Mouse (Mus musculus): ENCODE measurements around the gene Tiam1.

Gene Tiam1

DNA sequence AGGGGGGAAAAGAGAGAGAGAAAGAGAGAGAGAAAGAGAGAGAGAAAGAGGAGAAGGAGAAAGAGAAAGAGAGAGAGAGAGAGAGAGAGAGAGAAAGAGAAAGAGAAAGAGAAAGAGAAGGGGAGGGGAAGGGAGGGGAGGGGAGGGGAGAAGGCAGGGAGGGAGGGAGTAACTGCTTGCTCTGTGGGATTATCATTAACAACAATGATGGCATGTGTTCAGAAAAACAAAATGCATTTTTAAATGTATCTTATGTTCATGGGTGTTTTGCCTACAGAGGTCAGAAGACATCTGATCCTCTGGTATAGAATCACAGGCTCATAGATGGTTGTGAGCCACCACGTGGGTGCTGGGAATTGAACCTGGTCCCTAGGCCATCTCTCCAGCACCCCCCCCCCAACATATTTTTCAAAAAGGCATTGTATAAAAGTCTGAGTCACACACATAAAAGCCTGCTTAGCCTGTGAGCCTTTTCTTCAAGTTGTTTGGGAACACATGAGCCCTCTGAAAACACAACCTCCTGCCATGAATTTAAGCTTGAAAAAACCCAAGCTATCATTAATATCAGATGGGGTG lies 237.8 kb downstream of the Tiam1 start:
- no peak for DNase-seq

DNA sequence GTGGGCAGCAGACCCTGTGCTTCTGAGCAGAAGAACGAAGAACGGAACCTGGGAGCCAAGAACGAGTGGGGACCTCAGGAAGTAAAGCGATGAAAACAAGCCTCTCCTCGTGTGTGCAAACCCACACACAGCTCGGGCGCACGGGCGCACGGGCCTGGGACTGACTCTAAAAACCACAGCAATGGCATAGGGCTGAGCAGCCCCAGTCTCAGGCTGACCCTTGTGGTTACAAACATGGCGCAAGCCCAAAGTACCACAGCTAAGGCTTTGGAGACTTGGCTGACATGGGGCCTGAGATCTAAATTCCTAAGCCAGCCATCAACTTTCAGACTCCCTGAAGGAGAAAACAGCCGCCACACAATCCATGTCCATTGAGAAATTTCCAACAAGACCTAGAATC lies 239.4 kb downstream of the Tiam1 start:
- DNase-seq: no peak

DNA sequence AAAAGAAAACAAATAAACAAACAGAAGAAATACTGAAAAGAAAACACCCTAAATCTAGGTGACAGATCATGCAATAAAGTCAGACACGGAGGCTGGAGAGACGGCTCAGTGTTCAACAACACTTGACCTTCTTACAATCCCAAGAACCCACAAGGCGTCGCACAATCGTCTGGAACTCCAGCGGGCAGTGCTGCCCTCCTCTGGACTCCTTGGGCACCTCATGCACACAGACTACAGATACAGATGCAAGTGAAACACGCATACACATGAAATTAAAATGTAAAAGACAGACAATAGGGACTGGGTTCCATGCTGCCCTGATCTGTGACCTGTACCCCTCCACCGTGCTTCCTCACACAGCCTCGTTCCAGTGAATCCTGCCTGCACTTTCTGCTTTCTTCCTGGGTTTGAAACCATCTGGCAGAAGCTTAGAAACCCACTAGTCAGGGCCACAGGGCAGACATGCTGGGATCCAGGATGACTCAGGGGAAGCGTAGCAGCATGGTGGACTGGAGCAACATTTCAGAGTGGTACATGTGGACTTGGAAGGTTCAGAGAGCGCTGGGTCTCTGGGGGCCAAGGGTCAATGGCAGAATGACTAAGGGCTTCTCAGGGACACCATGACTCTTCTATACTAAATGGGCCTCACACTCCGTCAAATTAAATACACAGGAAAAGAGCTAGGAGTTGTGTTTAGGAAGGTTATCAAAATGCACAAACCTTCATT lies 240.8 kb downstream of the Tiam1 start:
- DNase-seq: no peak

DNA sequence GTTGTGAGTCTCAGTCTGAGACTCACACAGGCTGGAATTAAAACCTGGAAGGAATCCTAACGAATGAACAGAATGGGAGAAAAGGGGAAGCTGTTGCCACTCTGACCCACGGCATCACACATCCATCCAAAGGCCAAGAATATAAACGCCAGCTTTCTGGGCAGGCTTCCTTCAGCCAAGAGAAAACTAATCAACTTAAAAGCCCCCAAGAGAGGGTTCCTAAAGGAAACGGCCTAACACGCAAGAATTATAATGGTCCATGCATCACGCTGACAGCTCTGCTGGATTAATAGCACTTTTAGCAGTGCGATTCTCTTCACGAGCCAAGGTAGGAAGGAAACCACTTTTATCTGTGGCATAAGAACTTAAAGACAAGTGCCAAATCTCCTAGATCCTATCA lies 242.9 kb downstream of the Tiam1 start:
- no peak for DNase-seq

DNA sequence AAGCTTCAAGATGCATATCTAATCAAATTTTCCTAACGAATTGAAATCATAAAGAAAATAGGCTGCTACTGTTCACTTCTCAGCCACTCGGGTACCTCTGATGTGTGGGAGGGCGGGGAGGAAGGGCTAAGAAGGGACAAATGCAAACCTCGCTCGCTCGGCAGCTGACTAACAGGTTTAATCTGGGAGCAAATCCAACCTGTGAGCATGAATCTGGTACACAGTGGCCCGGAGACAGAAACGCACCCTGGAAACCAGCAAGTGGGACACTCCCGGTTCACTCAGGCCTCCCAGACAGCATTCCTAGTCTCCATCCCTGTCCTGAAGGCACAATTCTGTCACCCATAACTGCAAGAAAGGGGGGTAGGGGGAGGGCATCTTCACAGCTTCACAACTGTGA lies 244.4 kb downstream of the Tiam1 start:
- peak; percentile 66 for DNase-seq

DNA sequence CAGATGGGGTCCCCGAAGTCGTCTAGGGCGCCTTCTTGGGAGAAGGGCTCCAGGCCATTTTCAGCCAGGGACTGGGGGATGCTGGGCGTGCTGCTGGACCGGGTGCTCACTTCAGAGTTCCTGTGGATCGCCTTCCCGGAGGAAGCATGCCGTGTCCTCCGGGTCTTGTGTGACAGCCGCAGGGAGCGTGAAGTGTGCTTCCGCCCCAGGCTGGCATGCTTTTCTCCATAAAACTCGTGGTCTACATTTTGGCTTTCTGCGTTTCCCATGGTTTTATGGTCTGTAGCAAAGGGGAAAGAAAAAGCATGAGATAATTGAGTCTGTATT lies 245.3 kb downstream of the Tiam1 start:
- no peak for DNase-seq

DNA sequence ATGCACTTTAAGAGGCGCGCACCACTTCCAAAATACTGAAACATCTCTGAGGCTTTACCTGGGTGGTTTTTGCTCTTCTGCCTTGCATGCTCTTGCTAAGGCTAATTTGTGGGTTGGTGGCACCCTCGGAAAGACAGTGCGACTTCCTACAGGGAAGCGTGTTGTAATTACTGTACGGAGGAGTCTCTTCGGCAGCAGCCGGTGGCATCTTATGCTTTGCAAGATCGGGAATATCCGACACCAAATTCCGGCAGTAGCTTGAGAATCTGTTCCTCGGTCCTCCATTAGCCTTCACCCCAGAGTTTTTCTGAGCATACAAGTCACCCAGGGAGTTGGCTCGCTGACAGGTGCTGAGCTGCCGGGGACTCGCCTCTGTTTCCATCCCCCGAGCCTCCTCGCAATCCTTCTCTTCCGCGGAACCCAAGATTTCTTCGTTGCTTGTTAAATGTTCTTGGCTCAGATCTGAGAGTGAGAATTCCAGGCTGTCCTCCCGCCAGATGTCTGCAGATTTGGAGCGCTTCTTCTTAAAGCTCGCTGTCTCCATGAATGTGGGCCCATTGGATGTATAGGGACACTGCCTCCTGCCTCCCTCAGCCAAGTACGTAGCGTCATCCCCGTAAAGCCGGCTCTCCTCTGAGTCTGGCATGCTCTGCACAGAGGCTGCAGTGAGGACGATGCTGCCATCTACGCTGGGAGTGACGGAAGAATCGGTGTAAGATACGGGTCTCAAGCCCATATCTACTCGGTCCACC lies 245.8 kb downstream of the Tiam1 start:
- DNase-seq: peak; percentile 75

DNA sequence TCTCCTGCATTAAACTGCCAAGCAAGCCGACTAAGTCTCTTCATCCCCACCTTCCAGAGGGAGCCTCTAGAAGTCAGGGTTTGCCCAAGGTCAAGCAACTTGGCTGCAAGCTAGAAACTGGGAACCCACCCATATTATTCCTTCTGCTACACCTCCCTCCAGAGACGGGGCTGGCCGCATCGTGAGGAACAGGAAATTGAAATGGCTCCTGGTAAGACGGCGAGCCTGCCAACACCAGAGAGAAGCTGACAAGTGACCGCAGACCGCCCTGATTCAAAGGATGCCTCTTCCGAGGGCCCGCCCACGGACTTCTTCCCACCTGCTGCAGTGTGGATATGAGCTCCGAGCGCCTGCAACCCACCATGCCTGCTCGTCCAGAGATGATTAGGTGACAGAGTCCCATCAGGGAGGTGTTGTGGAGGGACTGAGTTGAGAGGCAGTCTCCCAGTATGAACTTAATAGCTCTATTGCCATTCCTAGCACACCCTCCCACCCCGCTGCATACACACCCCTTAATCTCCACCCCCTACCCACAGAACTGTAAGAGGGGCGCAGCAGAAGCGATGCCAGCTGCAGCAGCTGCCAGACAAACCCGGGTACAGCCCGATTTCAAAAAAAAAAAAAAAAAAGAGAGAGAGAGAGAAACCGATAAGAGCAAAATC lies 246.6 kb downstream of the Tiam1 start:
- DNase-seq: peak; percentile 49

DNA sequence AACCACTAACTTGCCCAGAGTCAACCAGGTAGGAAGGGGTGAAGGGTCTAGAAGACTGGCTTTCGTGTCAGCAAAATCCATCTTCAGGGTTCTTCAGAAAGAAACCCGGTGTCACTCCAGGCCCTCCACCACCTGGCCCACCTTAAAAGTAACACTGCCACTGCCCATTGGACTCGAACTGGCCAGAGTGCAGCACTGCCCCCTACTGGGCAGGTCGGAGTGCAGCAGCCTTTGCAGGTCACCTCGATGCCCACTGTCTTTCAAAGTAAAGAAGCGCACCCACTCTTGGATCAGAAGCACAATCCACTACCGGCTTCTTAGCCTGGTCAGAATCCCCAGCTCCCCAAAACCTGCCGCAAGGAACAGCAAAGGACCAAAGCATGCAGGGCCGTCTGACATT lies 247.2 kb downstream of the Tiam1 start:
- DNase-seq: no peak

DNA sequence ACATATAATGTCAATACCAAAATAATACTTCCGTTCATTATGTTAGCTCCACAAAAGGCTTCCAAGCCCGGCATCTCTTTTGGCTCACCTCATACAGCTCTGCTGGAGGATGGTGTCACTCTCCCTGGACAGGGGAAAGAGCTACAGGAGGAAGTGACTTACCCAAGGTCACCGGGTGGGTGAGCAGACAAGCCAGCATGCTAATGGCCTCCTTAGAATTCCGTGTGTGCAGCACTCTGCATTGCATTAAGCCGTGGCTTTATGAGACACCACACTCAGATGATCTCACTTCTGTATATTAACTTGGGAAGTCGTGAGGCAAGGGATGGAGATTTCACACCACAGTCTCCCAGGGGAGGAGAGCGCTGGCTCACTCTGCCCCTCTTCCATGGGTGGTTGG lies 248.3 kb downstream of the Tiam1 start:
- DNase-seq: no peak

DNA sequence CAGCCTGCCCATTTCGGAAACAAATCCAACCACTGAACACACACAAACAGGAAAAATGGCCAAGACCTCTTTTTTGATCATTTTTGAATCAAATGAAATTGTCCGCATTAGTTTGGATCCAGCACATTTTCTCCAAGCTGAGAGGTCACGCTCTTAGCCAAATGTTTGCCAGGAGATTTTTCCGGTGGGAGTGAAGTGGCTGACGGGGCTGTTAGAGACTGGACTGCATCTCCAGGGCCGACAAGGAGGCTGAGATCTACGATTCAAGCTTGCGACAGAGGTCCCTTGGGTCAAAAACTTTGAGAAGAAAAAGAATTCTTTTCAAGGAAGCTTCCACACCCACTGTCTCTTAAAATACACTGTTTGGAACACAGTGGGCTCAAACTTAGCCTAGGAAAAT lies 248.8 kb downstream of the Tiam1 start:
- no peak for DNase-seq

DNA sequence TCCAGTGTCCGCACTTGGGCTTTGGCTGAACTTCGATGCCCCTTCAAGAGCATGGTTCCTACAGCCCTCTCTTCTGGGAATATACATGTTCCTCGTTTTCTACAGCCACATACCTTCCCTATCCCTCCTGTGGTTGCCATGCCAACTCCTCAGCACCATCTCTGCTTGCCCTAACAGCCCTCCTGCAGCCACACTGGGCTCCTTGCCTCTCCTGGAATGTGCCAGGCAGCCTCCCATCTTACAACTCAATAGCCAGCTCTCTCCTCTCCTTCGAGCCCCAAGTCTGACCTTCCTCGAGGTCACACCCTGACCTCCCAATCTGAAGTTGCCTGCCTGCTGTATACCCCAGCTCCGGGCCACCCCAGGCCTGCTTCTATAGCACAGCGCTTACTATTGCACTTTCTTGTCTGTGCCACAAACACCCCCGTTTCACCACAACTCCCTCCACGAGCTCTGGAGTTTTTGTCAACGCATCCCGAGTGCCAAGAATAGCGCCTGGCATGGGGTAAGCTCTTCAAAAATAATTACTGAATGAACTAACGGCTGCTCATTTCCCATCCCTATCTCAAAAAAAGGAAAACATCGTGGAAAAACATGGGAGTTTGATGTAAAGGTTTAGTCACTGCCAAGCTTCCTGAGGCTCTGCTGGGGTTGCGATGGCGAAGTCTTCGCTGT lies 252.9 kb downstream of the Tiam1 start:
- DNase-seq: peak; percentile 42

DNA sequence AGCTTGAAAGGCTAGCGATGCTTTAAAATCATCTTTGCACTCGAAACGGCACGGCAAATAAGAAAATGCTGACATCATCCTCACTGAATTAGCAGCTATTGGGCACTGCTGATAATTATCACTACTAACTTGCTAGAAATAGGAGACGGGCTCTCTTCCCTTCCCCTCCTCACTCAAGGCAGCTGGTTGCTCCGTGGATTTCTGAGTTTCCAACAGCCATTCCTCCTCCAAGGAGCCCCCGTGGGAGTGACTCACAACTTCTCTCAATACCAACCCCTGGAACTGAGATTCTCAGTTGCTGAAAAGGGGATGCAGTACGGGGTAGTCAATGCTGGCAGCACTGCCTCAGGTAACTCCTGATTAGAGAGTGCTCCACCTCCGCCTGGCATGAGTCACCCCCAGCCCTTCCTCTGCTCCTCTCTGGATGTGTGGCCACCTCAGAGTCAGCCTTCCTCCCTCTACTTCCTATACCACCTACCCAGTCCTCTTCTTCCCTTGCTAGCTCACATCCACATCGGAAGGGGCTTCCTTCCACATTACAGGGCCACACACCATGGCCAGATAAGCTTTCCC lies 253.6 kb downstream of the Tiam1 start:
- DNase-seq: peak; percentile 64

DNA sequence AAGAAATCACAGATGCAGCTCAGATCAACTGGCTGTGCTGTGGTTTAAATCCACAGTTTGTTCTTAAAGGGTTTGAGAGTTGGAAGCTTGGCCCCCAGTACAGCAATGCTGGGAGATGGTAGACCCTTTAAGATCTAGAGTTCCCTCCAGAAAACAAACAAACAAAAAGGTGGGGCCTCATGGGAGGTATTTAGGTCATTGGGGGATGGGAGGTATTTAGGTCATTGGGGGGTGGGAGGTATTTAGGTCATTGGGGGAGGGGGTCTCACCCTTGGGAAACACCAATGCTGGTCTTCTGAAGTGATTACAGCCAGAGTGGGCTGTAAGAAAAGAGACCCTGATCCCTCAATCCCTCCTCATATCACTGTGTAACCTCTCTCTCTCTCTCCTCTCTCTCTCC lies 257.0 kb downstream of the Tiam1 start:
- no peak for DNase-seq

DNA sequence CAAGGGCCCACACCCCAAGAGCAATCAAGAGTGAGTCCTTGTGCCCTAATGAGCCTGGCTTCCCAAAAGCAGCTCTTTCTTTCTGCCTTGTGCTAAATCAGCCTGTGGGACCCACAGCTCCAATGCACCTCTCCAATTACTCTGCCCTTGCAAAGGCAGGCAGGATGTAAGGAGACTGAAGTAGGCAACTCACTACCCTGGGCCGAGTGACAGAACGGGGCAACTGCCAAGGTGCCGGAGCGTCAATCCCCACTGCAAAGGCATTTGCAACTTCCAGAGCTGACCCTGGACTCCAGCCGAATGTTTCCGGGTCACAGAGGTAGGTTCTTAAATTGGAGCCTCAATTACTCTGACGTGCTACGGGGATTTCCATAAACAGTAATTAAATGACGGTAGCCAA lies 257.9 kb downstream of the Tiam1 start:
- DNase-seq: no peak

DNA sequence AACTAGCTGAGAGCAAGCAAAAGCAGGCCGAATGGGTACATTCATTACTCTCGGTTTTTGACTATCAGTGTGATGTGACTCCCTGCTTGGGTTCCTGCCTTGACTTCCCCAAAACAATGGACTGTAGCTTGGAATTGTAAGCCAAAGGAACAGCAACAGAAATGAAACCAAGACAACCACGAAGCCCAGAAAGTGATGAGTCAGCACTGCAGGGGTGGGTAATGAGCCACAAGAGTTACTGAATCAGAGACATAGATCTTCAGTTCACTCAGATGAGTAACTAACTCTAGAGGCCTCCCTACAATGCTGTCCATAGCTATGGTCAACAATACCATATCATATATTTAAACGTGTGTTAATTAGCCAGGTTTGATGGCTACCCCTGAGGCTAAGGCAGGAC lies 259.7 kb downstream of the Tiam1 start:
- DNase-seq: no peak

DNA sequence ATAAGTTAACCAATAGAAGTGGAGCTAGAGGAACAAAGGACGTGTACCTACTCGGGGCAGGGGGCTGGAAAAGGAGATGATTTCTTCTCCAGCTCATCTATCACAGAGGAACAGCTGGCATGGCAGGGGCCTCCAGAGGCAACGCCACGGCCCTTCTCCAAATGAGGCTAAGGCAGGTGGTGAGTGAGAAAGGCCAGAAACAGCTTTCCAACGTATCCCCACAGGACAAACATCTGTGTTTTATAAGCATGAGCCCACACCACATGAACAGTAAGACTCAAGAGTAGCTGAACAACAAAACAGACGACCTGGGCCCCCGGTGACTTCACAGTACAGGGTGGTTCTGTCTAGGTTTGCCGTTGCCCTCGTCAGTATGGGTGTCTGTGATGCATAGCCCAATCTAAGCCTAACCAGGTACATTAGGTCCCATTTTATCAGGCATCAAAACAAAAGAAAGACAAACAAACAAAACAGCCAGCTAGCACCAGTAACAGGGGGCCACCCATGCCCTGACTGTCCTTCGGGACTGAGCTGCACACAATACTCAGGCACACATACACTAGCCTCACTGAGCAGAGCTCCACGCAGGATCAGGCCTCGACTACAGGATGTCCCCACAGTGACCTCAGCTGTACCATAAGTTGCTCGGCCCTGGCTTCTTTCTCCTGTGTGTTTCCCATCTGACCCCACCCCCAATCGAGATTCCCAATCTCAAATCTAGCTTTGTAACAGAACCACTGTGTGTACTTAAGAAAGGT lies 260.9 kb downstream of the Tiam1 start:
- no peak for DNase-seq

DNA sequence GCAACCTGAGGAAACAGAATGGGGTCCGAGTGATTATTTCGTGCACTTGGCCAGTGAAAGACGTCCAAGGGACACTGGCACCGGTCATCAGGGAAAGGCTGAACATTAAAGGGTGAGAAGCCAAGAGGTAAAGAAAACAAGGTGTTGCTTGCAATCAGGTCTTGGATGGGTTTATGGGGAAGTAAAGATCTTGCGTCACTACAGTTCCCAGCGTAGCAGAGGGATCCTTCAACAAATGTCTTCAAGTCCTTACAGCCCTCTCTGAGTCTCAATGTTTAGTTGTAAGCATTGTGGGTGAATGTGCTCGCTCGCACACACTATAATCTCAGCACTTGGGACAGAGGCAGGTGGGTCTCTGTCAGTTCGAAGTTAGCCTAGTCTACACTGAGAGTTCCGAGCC lies 266.4 kb downstream of the Tiam1 start:
- no peak for DNase-seq

DNA sequence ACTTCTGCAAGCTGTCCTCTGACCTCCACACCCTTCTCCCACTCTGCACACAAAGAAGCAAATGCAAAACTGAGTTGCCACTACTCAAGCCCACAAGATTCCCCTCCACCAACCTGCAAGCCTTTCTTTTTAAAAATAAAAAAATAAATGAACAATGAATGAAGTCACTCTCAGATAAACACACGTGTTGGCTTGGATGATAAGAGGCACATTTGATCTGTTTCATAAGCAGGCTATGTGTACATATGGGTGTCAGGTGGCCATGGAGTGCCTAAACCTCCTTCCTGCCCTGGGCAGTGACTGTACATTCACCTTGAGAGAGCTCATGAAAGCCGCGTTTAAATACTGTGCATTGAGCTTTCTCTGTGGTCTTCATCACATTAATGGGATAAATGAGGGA lies 267.5 kb downstream of the Tiam1 start:
- no peak for DNase-seq

DNA sequence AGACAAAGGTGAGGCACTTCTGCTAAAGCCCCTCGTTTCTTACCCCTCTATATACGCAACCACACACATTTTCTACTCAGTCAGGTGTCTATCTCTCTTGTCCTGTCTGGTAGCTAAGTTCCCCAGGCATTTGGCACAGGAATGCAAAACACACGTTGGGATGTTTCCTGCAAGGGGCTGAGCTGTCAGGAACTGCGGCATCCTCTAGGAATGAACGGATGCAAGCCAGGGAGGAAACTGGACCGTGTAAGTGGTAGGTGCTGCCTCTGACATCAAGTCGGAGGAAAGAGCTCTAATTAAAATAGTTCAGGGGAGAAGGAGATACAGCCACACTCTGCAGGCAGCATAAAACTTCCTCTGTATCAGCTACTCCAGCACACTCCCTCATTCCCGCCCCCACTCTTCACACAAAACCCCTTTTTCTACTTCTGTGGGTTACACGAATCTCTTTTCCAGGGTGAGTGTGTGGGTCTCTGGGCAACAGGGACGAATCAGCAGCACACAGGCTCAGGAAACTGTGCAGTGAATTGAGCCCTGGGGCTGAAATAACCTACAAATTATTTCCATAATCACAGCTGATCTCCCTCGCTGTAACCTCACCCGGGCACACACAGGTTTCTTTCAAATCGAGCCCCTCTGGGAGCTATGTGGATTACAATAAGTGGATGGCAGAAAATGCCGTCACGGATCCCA lies 269.4 kb downstream of the Tiam1 start:
- DNase-seq: peak; percentile 68

Data from right cerebral cortex, adult 18-20 months (tissue).